Mouse (Mus musculus) kidney, postnatal 4 days (tissue): ENCODE measurements around the gene Vmn1r79.
"Not testable (repeated sequence)": the region's sequence is repeated elsewhere in the genome, so short reads cannot be mapped to it uniquely, and the experiment has no call there.

Experiments used
- DNase-seq, 2 experiments: peaks; one replicate each; pipeline ENCODE4 v3.0.0; 2021; ENCODE audit warnings: mixed read lengths in 2 of 2

The Vmn1r79 gene

DNA sequence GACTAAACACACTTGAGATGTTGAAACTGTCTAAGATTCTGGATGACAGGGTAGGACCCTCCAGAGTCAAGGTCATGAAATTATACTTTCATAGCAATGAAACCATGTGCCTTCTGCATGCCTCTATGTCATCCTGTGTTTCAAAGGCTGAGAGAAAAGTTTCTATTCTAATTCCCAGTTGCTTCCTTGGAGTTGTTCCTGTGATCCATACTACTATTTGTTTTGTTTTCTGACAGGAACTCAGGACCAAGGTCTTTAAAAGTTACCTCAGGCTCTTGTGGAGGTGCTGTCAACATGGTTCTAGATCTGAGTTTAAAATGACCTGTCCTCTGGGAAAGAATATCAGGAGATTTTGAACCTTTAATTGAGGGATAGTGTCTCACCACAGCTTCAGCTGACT, at the start of gene Vmn1r79:
Vmn1r79 (plus strand) TSS at position 301 of the 400 bp plus-strand sequence.
- DNase-seq, result not testable (repeated sequence)

DNA sequence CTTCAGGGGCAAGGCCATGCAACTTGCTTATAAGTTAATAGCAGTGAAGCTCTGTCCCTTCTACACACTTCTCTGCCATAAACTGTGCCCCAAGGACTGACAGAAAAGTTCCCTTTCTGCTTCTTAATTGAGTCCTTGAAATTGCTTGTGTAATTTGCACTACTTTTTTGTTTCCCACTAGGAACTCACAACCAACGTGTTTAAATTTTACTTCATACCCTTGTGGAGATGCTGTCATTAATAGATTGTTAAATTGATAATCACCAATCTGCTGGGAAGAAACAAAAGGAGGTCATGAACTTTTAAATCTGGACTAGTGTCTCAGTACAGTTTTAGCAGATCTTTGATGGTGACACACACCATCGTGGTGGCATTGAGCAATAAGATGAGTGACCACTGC, 21.1 kb upstream of the Vmn1r79 start, which contains the start of gene Vmn1r78:
Vmn1r78 (plus strand) TSS at position 301 of the 400 bp plus-strand sequence.
- DNase-seq, result no peak

DNA sequence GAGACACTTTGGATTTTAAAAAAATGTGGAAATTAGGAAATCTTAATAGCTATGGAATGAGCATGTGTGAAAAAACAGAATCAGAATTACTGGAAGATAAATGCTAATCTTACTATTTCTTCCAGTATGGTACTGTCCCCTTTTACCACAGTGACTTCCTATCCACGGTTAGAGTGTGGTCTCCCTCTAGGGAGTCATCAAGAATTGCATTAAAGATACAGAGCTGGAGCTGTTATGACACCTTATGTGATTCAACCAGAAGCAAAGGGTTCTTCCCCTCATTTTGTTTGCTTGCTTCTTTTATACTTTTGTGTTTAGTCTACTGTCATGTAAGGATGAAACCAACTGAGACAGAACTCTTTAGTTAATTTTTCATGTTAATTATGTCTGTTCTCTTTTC, 14.6 kb upstream of the Vmn1r79 start:
- not testable (repeated sequence) for DNase-seq

DNA sequence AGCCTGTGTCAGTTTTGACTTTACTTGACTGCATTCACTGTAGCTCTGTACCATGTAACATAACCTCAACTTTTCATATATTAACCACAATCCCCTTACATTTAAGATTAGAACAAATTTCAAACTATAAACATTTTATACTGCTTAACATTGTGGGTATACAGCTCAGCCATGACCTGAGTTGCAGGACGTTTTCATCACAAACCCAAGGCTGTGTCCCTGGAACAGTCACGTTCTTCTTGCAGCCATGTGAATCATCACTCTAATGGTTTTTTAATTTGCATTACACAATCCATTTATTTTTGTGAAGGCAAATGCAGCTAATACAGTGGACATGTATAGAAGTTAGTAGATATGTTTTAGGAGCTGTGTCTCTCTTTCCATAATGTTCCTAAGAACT, 1.8 kb downstream of the Vmn1r79 start:
- not testable (repeated sequence) for DNase-seq

DNA sequence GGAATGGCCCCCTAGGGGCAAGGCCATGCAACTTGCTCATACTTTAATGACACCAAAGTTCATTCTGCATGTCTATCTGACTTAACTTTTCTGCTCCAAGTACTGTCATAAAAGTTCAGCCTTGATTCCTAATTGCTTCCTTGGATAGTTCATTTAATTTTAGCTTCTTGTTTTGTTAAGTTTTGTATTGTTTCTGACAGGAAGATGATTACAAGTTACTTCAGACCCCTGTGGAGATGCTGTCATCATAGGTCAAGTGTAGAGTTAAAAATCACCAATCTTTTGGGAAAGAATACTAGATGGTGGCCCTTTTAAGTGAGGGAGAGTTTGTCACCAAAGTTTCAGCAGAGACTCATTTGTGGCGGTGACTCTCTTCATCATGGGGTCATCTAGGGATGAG, 17.9 kb downstream of the Vmn1r79 start, which contains the start of gene Vmn1r80:
Vmn1r80 (plus strand) TSS at position 301 of the 400 bp plus-strand sequence.
- DNase-seq, result peak in 1 of 2 experiments; percentile 1

DNA sequence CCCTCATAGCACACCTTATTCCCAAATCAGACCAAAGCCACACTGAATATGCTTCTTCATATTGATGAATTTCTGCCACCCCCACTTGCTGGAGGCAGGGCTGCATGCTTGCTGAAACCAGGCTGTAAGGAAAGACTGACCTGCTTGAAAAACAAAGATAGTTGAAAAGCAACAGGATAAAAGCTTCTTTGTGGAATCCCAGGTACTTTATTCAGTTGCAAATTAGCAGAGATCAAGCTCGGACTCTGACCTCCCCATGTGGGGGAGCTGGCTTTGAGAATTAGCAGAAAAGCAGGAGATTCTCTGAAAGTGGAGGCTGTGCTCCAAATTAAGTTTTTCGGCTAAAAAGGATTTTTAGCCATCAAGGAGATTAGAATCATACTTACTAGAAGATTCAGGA, 33.1 kb downstream of the Vmn1r79 start:
- DNase-seq, result no peak
